Mouse (Mus musculus): ENCODE results near the gene Tarsl2.

GRCm38 (mm10) chr7:65708506-65708905 is 63.8 kb downstream of the Tarsl2 start:
- TF ChIP-seq POLR2A (IDR thresholded peaks at IDR 0.05; ENCODE audit: low read depth, low read length) (no peak), CTCF (IDR thresholded peaks at IDR 0.05; ENCODE audit: extremely low read depth, insufficient read depth, insufficient read length, insufficient replicate concordance) (no peak)

Measured in spleen, adult 2 months (tissue).